Mouse (Mus musculus) neural tube, embryonic 11.5 days (tissue): Measurements from ENCODE around the gene Vinac1. TPM values are rescaled to one million over a fixed set of nuclear protein-coding genes. Genes with fewer than 3 reads are reported as not detected.

ENCODE experiments used
- ATAC-seq: fragments of 200-750 bp; cut with Nextera tagmentation; 2 replicates; pipeline ENCODE4 v1.8.0; 2017; ENCODE audit warnings: moderate number of reproducible peaks, mild to moderate bottlenecking, moderate TSS enrichment, moderate library complexity; ENCODE audit not compliant: insufficient read depth, low FRiP score, low TSS enrichment
- DNase-seq: peaks from one replicate; pipeline ENCODE4 v3.0.0-alpha.2; 2015; ENCODE audit warnings: low spot score
- H3K27ac ChIP-seq: fragments of 300-500 bp; sonication (generic); 2 replicates; pipeline ENCODE4 v1.5.1; 2014; ENCODE audit warnings: low read depth, mild to moderate bottlenecking, low read length
- H3K27me3 ChIP-seq: fragments of 300-500 bp; sonication (generic); 2 replicates; pipeline ENCODE4 v1.6.1; 2014; ENCODE audit warnings: mild to moderate bottlenecking, low read length, mixed read lengths; ENCODE audit not compliant: control insufficient read depth, insufficient read depth
- H3K36me3 ChIP-seq: fragments of 300-500 bp; sonication (generic); 2 replicates; pipeline ENCODE4 v1.6.1; 2014; ENCODE audit warnings: mild to moderate bottlenecking, low read length, moderate library complexity, mixed read lengths; ENCODE audit not compliant: control insufficient read depth, insufficient read depth
- H3K4me1 ChIP-seq: fragments of 300-500 bp; sonication (generic); 2 replicates; pipeline ENCODE4 v1.6.1; 2014; ENCODE audit warnings: low read length, mixed read lengths; ENCODE audit not compliant: control insufficient read depth, insufficient read depth
- H3K4me2 ChIP-seq: fragments of 300-500 bp; sonication (generic); 2 replicates; pipeline ENCODE4 v1.6.1; 2014; ENCODE audit warnings: low read depth, mild to moderate bottlenecking, moderate library complexity
- H3K4me3 ChIP-seq: fragments of 300-500 bp; sonication (generic); 2 replicates; pipeline ENCODE4 v1.5.1; 2014; ENCODE audit warnings: low read depth, low read length
- H3K9ac ChIP-seq: fragments of 300-500 bp; sonication (generic); 2 replicates; pipeline ENCODE4 v1.6.1; 2014; ENCODE audit warnings: mild to moderate bottlenecking, low read length
- H3K9me3 ChIP-seq: fragments of 300-500 bp; sonication (generic); 2 replicates; pipeline ENCODE4 v1.6.1; 2016; ENCODE audit warnings: low read length; ENCODE audit not compliant: control insufficient read depth
- WGBS: fragments of 180-500 bp; shearing (Covaris S2); extraction: QIAGEN DNeasy Blood & Tissue Kit; methylation state at CpG from one replicate; pipeline ENCODE4 v1.1.7; 2014; 5-methylcytosine and 5-hydroxymethylcytosine counted together
- polyA plus RNA-seq: library from polyadenylated mRNA; unstranded; fragments of >200 nt; fragmentation: Nextera tagmentation; extraction: Ambion mirVana; gene quantifications from 2 replicates; pipeline ENCODE4 v1.2.1, GENCODE M21; 2014

The Vinac1 gene
- polyA plus RNA-seq, 1 experiment from 2014 or later: 0.19 TPM

DNA sequence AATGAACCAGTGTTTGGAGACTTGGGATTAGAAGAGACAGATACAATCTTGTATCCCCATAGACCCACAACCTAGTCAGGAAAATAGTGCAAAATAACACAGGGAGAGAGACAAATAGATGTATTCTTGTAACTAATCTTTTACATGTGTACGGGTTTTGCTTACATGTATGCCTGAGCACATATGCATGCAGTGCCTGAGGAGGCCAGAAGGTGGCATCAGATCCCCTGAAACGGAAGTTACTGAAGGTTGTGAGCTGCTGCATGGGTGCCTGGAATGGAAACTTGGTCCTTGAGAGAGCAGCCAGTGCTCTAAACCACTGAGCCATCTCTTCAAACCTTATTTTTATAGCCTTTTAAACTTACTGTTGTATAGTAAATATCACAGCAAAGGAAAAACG, 30.3 kb upstream of the Vinac1 start:
- peaks cover 4% of the 10 kb centered on the region; the same call in 1 of the 2 replicates for H3K36me3 ChIP-seq
- H3K4me2 ChIP-seq: no peak overlapping the region
- H3K4me1 ChIP-seq: no peaks in the 10 kb centered on the region
- ATAC-seq (no peak), DNase-seq (peak; percentile 38)
- no peak overlapping the region for H3K9ac ChIP-seq
- WGBS: 82% methylated on average over 3 of the region's 3 CpGs
- H3K4me3 ChIP-seq: no peak overlapping the region
- no peak overlapping the region for H3K27ac ChIP-seq
- H3K27me3 ChIP-seq: no peaks in the 10 kb centered on the region
- no peaks in the 10 kb centered on the region for H3K9me3 ChIP-seq

DNA sequence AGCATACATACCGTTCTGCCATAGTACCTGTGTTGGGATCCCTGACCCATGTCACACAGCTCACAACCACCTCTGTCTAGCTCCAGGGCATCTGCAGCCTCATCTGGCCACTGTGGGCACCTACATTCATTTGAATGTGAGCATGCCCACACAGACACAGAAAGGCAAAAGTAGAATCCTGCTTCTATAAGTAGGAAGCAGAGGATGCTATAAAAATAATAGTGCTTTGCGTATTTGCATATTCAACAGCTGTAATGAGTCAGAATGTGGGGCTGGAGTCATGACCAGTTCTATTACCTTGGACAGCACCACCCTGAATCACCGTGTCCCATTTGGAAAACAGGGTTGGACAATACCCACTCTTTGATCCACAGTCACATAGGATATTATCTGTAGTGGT, 22.3 kb upstream of the Vinac1 start:
- Histone ChIP-seq H3K27ac (no peak overlapping the region), H3K9me3 (no peaks in the 10 kb centered on the region), H3K36me3 (no peaks in the 10 kb centered on the region), H3K9ac (no peak overlapping the region), H3K4me2 (no peak overlapping the region), H3K27me3 (no peaks in the 10 kb centered on the region), H3K4me3 (no peak overlapping the region), H3K4me1 (peaks cover 8% of the 10 kb centered on the region; the same call in 1 of the 2 replicates)
- ATAC-seq (no peak), DNase-seq (no peak)
- WGBS: 93% methylated on average over 3 of the region's 3 CpGs

DNA sequence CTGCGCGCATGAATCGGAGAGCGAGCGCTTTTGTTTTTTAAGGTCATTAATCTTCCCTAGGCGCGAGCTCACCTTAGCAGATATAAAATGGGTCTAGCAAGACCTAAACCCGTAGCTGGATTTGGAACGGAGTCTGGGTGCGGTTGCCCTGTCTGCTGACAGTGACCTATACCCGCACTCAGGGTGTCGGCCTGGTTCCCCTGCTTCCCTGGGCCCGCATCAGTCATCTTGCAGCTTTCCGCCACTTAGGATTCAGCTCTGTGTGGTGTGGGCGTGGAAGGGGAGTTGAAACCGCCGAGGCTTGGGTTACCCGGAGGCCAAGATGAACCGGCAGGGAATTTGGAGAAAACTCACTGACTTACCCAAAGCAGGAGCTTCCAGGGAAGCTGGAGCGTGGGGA, 18.4 kb upstream of the Vinac1 start:
- under 1% methylated on average over 20 of the region's 20 CpGs for WGBS

DNA sequence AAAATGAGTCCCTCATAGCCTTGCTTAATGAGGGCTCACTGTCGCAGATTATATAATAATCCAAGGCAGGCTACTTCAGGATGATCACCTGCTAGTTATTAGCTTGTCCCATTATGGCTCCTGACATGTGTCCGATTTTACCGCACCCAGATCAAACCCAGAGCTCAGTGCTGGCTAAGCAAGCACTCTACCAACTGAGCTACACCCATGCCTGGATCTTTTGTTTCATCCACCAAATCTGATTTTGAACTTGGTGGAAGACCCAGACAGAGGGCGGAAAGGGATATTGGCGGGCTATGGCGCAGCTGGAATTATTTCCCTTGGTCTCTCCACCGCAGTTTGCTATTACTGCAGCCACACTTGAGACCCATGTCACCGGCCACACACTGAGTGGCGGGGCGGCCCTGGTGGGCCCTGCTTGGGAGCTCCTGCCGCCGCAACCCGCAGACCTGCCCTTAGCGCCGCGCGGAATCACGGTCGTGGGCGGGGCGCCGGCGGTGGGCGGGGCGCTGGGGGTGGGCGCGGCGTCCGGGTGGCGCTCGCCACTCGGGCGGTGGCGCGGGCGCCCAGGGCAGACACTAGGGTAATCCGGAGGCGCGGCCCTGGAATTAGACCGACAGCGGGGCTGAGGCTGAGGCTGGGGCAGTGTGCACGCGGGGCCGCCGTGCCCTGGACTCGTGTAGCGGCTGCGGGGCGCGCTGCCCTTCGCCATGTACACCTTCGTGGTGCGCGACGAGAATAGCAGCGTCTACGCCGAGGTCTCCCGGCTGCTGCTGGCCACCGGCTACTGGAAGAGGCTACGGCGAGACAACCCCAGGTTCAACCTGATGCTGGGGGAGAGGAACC, 17.7 kb upstream of the Vinac1 start, which contains the start of gene Ttl:
Gene Ttl, plus strand, starts transcription at position 506 of the 846 bp plus-strand sequence.
- peak; percentile 97 for ATAC-seq
- peak within 1 kb of the TSS; percentile 74 for H3K4me2 ChIP-seq
- H3K4me1 ChIP-seq: peaks cover 8% of the 10 kb centered on the region; the same call in 1 of the 2 replicates
- H3K27ac ChIP-seq: peak within 1 kb of the TSS; percentile 68
- peak; percentile 89 for DNase-seq
- H3K9me3 ChIP-seq: no peaks in the 10 kb centered on the region
- under 1% methylated on average over 51 of the region's 62 CpGs for WGBS
- no peaks in the 10 kb centered on the region for H3K27me3 ChIP-seq
- peak within 1 kb of the TSS; percentile 87 for H3K9ac ChIP-seq
- no peaks in the 10 kb centered on the region for H3K36me3 ChIP-seq
- H3K4me3 ChIP-seq: peak within 1 kb of the TSS; percentile 92

More for the DNA sequence above, 18.4 kb upstream of the Vinac1 start:
- Histone ChIP-seq H3K4me2 (peak overlapping the region; percentile 74), H3K9me3 (no peaks in the 10 kb centered on the region), H3K27ac (peak overlapping the region; percentile 68), H3K9ac (peak overlapping the region; percentile 87), H3K27me3 (no peaks in the 10 kb centered on the region), H3K4me3 (peak overlapping the region; percentile 92), H3K36me3 (no peaks in the 10 kb centered on the region), H3K4me1 (peaks cover 8% of the 10 kb centered on the region; the same call in 1 of the 2 replicates)
- DNase-seq (peak; percentile 73), ATAC-seq (peak; percentile 69)

DNA sequence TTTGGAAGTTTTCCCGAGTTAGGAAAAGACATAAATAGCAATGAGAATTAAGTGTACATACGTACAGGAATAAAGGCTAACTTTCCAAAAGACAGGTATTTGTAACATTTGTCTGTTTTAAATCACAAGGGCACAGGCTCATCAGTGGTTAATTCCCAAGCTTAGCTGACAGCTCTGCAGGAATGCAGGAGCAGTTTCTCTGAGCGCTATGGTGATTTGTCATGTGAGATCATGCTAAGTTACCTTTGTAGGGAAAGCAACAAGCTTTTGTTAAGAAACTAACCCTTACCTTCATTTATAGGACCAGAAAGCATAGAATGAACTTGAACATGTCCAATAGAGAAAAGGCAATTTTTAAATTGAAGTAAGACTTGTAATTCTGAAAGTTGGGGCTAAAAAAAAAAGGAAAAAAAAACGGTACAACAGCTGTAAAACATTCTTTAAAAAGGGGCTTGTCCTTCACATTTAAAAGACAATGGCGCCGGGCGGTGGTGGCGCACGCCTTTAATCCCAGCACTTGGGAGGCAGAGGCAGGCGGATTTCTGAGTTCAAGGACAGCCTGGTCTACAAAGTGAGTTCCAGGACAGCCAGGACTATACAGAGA, 13.6 kb upstream of the Vinac1 start:
- ATAC-seq (no peak), DNase-seq (no peak)
- Histone ChIP-seq H3K4me2 (no peak overlapping the region), H3K4me3 (no peak overlapping the region), H3K27me3 (no peaks in the 10 kb centered on the region), H3K9me3 (0 out of 2 replicates have a peak, but pooled peaks cover 3% of the 10 kb centered on the region), H3K27ac (no peak overlapping the region), H3K36me3 (no peaks in the 10 kb centered on the region), H3K9ac (no peak overlapping the region), H3K4me1 (peaks cover 1% of the 10 kb centered on the region; the same call in 1 of the 2 replicates)
- 81% methylated on average over 10 of the region's 10 CpGs for WGBS

DNA sequence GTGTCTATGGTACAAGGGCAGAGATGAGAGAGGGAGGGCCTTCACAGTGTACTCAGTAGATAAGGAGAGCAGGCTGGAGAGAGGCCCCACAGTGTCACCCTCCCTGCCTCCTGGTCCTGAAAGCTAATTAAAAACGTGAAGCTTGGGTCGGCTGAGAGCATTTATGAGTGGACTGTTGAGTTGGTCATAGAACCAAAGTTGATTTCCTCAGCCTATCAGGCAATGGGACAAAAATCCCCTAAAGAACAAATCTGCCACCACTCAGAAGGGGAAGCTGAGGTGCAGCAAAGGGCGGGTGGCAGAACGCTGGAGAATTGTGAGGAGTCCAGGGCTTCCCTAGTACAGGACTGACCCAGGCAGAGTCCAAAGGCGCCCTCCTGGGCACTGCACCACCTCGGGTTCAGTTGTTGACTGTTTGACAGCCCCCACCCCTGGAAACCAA, 10.0 kb upstream of the Vinac1 start:
- Histone ChIP-seq H3K4me3 (no peak overlapping the region), H3K9ac (no peak overlapping the region), H3K4me1 (no peaks in the 10 kb centered on the region), H3K27me3 (no peaks in the 10 kb centered on the region), H3K9me3 (0 out of 2 replicates have a peak, but pooled peaks cover 3% of the 10 kb centered on the region), H3K27ac (no peak overlapping the region), H3K4me2 (no peak overlapping the region), H3K36me3 (no peaks in the 10 kb centered on the region)
- no peak for ATAC-seq
- no peak for DNase-seq
- 76% methylated on average over 6 of the region's 6 CpGs for WGBS

DNA sequence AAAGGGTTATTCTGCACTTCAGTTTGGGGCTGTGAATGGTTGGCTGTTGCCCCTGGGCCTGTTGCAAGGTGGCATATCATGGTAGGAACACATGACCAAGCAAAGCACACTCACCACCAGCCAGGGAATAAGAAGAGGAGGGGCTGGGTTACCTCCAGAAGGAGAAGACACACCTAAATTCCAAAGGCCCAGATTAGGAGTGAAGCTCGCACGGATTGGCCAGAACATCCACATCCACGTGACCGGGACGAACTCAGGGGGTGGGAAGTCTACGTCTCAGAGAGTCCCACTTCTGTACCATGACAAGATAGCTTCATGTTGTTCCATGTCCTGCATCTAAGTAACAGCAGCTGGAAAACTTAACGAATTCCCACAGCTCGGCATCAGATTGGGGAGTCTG, 9.3 kb upstream of the Vinac1 start:
- DNase-seq: no peak
- H3K4me2 ChIP-seq: no peak overlapping the region
- H3K9me3 ChIP-seq: 0 out of 2 replicates have a peak, but pooled peaks cover 3% of the 10 kb centered on the region
- no peaks in the 10 kb centered on the region for H3K4me1 ChIP-seq
- H3K27me3 ChIP-seq: no peaks in the 10 kb centered on the region
- no peak overlapping the region for H3K27ac ChIP-seq
- WGBS: 97% methylated on average over 8 of the region's 8 CpGs
- no peak overlapping the region for H3K9ac ChIP-seq
- H3K36me3 ChIP-seq: no peaks in the 10 kb centered on the region
- no peak for ATAC-seq
- no peak overlapping the region for H3K4me3 ChIP-seq

DNA sequence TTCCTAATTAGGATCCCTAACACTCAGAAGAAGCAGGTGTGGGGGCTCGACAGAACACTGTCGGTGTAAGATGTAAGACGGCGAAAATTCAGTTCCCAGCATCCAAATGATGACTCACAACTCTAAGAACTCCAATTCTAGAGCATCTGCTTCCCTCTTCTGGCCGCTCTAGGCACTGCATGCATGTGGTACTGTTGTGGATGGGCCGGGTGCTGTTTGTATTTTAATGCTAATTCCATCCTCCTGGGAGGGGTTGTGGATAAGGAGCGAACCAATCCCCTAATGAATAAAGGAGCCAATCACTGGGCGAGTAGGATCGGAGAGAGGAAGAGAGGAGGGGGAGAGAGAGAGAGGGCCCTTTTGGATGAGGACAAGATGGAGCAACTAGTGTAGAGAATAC, 8.6 kb upstream of the Vinac1 start:
- Histone ChIP-seq H3K27me3 (no peaks in the 10 kb centered on the region), H3K36me3 (no peaks in the 10 kb centered on the region), H3K9me3 (0 out of 2 replicates have a peak, but pooled peaks cover 3% of the 10 kb centered on the region), H3K9ac (no peak overlapping the region), H3K4me3 (no peak overlapping the region), H3K4me1 (no peaks in the 10 kb centered on the region), H3K27ac (no peak overlapping the region), H3K4me2 (no peak overlapping the region)
- peak; percentile 31 for DNase-seq
- no peak for ATAC-seq
- WGBS: 45% methylated on average over 9 of the region's 9 CpGs
